Mouse (Mus musculus) myocyte (in vitro differentiated cells): ENCODE measurements around the gene Sf3a1.

ENCODE experiments used
- CEBPB ChIP-seq: IDR thresholded peaks from 2 replicates; pipeline ENCODE4 v1.6.1; 2011; ENCODE audit warnings: mild to moderate bottlenecking, moderate library complexity; ENCODE audit not compliant: poor library complexity, insufficient read depth, severe bottlenecking
- E2F4 ChIP-seq: IDR thresholded peaks from one replicate; pipeline ENCODE4 v1.6.1; 2011; ENCODE audit warnings: mild to moderate bottlenecking, control low read depth, moderate library complexity; ENCODE audit not compliant: insufficient read depth
- MAX ChIP-seq: IDR thresholded peaks from one replicate; pipeline ENCODE4 v1.6.1; 2011; ENCODE audit warnings: low read depth, mild to moderate bottlenecking, control low read depth
- MYOD1 ChIP-seq, 3 experiments: IDR thresholded peaks; one replicate each; pipeline ENCODE4 v1.6.1; 2011; ENCODE audit warnings: control low read depth in 2 of 3, low read depth in 2 of 3, mild to moderate bottlenecking in 2 of 3, moderate library complexity in 1 of 3; ENCODE audit not compliant: insufficient read length in 2 of 3, control insufficient read depth in 1 of 3
- MYOG ChIP-seq, 3 experiments: IDR thresholded peaks; one replicate each; pipeline ENCODE4 v1.6.1; 2011; ENCODE audit warnings: control low read depth in 2 of 3, low read depth in 2 of 3, mild to moderate bottlenecking in 2 of 3; ENCODE audit not compliant: insufficient read length in 2 of 3, control insufficient read depth in 1 of 3, insufficient read depth in 1 of 3
- POLR2A ChIP-seq: IDR thresholded peaks from one replicate; pipeline ENCODE4 v1.6.1; 2011; ENCODE audit warnings: low read depth, mild to moderate bottlenecking, control low read depth, moderate library complexity; ENCODE audit not compliant: insufficient read length
- TCF12 ChIP-seq: IDR thresholded peaks from one replicate; pipeline ENCODE4 v1.6.1; 2011; ENCODE audit warnings: mild to moderate bottlenecking, control low read depth; ENCODE audit not compliant: poor library complexity, insufficient read depth, severe bottlenecking
- USF1 ChIP-seq: IDR thresholded peaks from one replicate; pipeline ENCODE4 v1.6.1; 2011; ENCODE audit warnings: low read depth, mild to moderate bottlenecking, control low read depth, moderate library complexity

DNA sequence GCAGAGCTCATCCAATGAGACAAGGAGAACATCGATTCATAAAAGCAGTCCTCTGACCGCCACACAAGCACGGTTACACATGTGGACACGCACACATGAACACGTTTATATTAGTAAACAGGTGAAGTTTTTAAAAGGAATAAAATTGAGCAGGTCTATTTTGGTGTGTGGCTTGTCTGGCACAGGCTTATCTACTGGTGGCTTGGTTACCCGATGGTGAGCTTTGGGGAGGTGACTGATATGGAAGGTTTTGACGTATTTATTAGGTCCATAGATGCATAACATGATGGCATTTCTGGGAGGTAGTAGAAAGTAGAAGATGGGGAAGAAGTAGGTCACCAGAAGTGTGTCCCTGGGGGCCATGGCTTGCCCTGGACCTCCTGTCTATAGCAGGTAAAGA lies 6.5 kb upstream of the Sf3a1 start:
- TF ChIP-seq E2F4: no peak
- no peak for TF ChIP-seq MAX
- no peak for TF ChIP-seq MYOG (IDR thresholded peaks at IDR 0.05; ENCODE audit: control insufficient read depth in 1 of 3, insufficient read depth in 1 of 3, insufficient read length in 2 of 3, low read depth in 2 of 3)
- no peak for TF ChIP-seq USF1
- no peak for TF ChIP-seq POLR2A
- TF ChIP-seq MYOD1 (IDR thresholded peaks at IDR 0.05; ENCODE audit: control insufficient read depth in 1 of 3, insufficient read length in 2 of 3, low read depth in 2 of 3): no peak
- TF ChIP-seq TCF12: no peak
- TF ChIP-seq CEBPB: no peak
